Mouse (Mus musculus) MEL (cell line): ENCODE measurements around the gene Ccdc121.

Experiments
- EP300 ChIP-seq, 2 experiments: IDR thresholded peaks; 2 replicates each; pipeline ENCODE4 v1.6.1; 2011; ENCODE audit warnings: improper control_type of control experiment in 2 of 2, low read length in 2 of 2, low read depth in 1 of 2, mild to moderate bottlenecking in 1 of 2
- HCFC1 ChIP-seq: IDR thresholded peaks from 2 replicates; pipeline ENCODE4 v1.6.1; 2012; ENCODE audit warnings: low read depth, mild to moderate bottlenecking, inconsistent platforms, low read length, improper control_type of control experiment, moderate library complexity
- UBTF ChIP-seq: IDR thresholded peaks from 2 replicates; pipeline ENCODE4 v1.6.1; 2012; ENCODE audit warnings: low read depth, mild to moderate bottlenecking, inconsistent platforms, low read length, improper control_type of control experiment, moderate library complexity, borderline replicate concordance; ENCODE audit not compliant: insufficient read depth
- ZMIZ1 ChIP-seq: IDR thresholded peaks from 2 replicates; pipeline ENCODE4 v1.6.1; 2012; ENCODE audit warnings: low read depth, mild to moderate bottlenecking, inconsistent platforms, low read length, improper control_type of control experiment, moderate library complexity

GRCm38 (mm10) chr1:181552533-181553410, 41.5 kb upstream of the Ccdc121 start:
- TF ChIP-seq EP300 (IDR thresholded peaks at IDR 0.05; ENCODE audit: low read depth in 1 of 2, low read length in 2 of 2): no peak
- no peak for TF ChIP-seq UBTF
- no peak for TF ChIP-seq ZMIZ1
- TF ChIP-seq HCFC1: no peak
